Mouse (Mus musculus) midbrain, embryonic 16.5 days (tissue): Measurements from ENCODE around the gene Cacna1d. TPM values are rescaled to one million over a fixed set of nuclear protein-coding genes. Genes with fewer than 3 reads are reported as not detected.
A peak's percentile ranks its signal among the peaks of the same experiment; 100 is the strongest.

Source experiments
- ATAC-seq: fragments of 200-750 bp; cut with Nextera tagmentation; 2 replicates; pipeline ENCODE4 v1.8.0; 2017; ENCODE audit warnings: moderate TSS enrichment
- H3K27ac ChIP-seq: fragments of 300-500 bp; sonication (generic); 2 replicates; pipeline ENCODE4 v1.5.1; 2014; ENCODE audit warnings: mild to moderate bottlenecking, low read length, mixed read lengths
- H3K27me3 ChIP-seq: fragments of 300-500 bp; sonication (generic); 2 replicates; pipeline ENCODE4 v1.6.1; 2014; ENCODE audit warnings: low read depth, low read length, mixed read lengths; ENCODE audit not compliant: control insufficient read depth, insufficient read depth
- H3K36me3 ChIP-seq: fragments of 300-500 bp; sonication (generic); 2 replicates; pipeline ENCODE4 v1.6.1; 2014; ENCODE audit warnings: mild to moderate bottlenecking, low read length, moderate library complexity, mixed read lengths; ENCODE audit not compliant: control insufficient read depth, insufficient read depth
- H3K4me1 ChIP-seq: fragments of 300-500 bp; sonication (generic); 2 replicates; pipeline ENCODE4 v1.6.1; 2014; ENCODE audit warnings: mild to moderate bottlenecking, low read length, mixed read lengths; ENCODE audit not compliant: control insufficient read depth, insufficient read depth
- H3K4me2 ChIP-seq: fragments of 300-500 bp; sonication (generic); 2 replicates; pipeline ENCODE4 v1.6.1; 2014; ENCODE audit warnings: mild to moderate bottlenecking, low read length, mixed read lengths
- H3K4me3 ChIP-seq: fragments of 300-500 bp; sonication (generic); 2 replicates; pipeline ENCODE4 v1.5.1; 2014; ENCODE audit warnings: low read depth, mild to moderate bottlenecking, low read length, moderate library complexity, mixed read lengths
- H3K9ac ChIP-seq: fragments of 300-500 bp; sonication (generic); 2 replicates; pipeline ENCODE4 v1.6.1; 2014; ENCODE audit warnings: low read depth, low read length, mixed read lengths
- H3K9me3 ChIP-seq: fragments of 300-500 bp; sonication (generic); replicated peaks from 2 replicates; pipeline ENCODE4 v1.6.1; 2014; ENCODE audit warnings: mild to moderate bottlenecking, low read length, mixed read lengths; ENCODE audit not compliant: control insufficient read depth, poor library complexity, severe bottlenecking
- WGBS: fragments of 180-500 bp; shearing (Covaris S2); extraction: QIAGEN DNeasy Blood & Tissue Kit; methylation state at CpG from one replicate; pipeline ENCODE4 v1.1.7; 2014; 5-methylcytosine and 5-hydroxymethylcytosine counted together
- polyA plus RNA-seq: library from polyadenylated mRNA; unstranded; fragments of >200 nt; fragmentation: Nextera tagmentation; extraction: Ambion mirVana; gene quantifications from 2 replicates; pipeline ENCODE4 v1.2.1, GENCODE M21; 2015

The Cacna1d gene
- polyA plus RNA-seq, 1 experiment from 2014 or later: 10.5 TPM

GRCm38 (mm10) chr14:30435316-30435715 is 55.9 kb downstream of the Cacna1d start:
- no peak overlapping the region for H3K4me3 ChIP-seq
- WGBS: 89% methylated on average over 5 of the region's 5 CpGs
- no peaks in the 10 kb centered on the region for H3K9me3 ChIP-seq
- no peaks in the 10 kb centered on the region for H3K27me3 ChIP-seq
- no peak for ATAC-seq
- no peak overlapping the region for H3K9ac ChIP-seq
- no peak overlapping the region for H3K4me2 ChIP-seq
- H3K36me3 ChIP-seq: no peaks in the 10 kb centered on the region
- no peaks in the 10 kb centered on the region for H3K4me1 ChIP-seq
- H3K27ac ChIP-seq: no peak overlapping the region

- no peak overlapping the region for H3K27ac ChIP-seq
- H3K9ac ChIP-seq: no peak overlapping the region
- no peaks in the 10 kb centered on the region for H3K9me3 ChIP-seq
- H3K27me3 ChIP-seq: no peaks in the 10 kb centered on the region
- H3K4me1 ChIP-seq: no peaks in the 10 kb centered on the region; the same call in 1 of the 2 replicates
- no peak overlapping the region for H3K4me2 ChIP-seq
- no peak for ATAC-seq
- no peaks in the 10 kb centered on the region for H3K36me3 ChIP-seq
- 49% methylated on average over 5 of the region's 5 CpGs for WGBS
- no peak overlapping the region for H3K4me3 ChIP-seq
These were observed 60.8 kb downstream of the Cacna1d start for GRCm38 (mm10) chr14:30430446-30430845.

GRCm38 (mm10) chr14:30430026-30430425 is 61.2 kb downstream of the Cacna1d start:
- no peak overlapping the region for H3K9ac ChIP-seq
- no peaks in the 10 kb centered on the region; the same call in 1 of the 2 replicates for H3K4me1 ChIP-seq
- no peak for ATAC-seq
- no peak overlapping the region for H3K4me2 ChIP-seq
- no peaks in the 10 kb centered on the region for H3K9me3 ChIP-seq
- H3K36me3 ChIP-seq: no peaks in the 10 kb centered on the region
- no peak overlapping the region for H3K27ac ChIP-seq
- WGBS: 89% methylated on average over 9 of the region's 9 CpGs
- H3K4me3 ChIP-seq: no peak overlapping the region
- no peaks in the 10 kb centered on the region for H3K27me3 ChIP-seq

- H3K27ac ChIP-seq: no peak overlapping the region
- H3K4me2 ChIP-seq: no peak overlapping the region
- no peak overlapping the region for H3K4me3 ChIP-seq
- H3K9ac ChIP-seq: no peak overlapping the region
- no peaks in the 10 kb centered on the region for H3K9me3 ChIP-seq
- no peaks in the 10 kb centered on the region; the same call in 1 of the 2 replicates for H3K4me1 ChIP-seq
- 80% methylated on average over 9 of the region's 9 CpGs for WGBS
- ATAC-seq: no peak
- no peaks in the 10 kb centered on the region for H3K36me3 ChIP-seq
- H3K27me3 ChIP-seq: no peaks in the 10 kb centered on the region
These were observed 61.6 kb downstream of the Cacna1d start for GRCm38 (mm10) chr14:30429606-30430005.

GRCm38 (mm10) chr14:30428757-30429156 is 62.5 kb downstream of the Cacna1d start:
- no peak overlapping the region for H3K27ac ChIP-seq
- no peak overlapping the region for H3K4me3 ChIP-seq
- no peaks in the 10 kb centered on the region for H3K36me3 ChIP-seq
- no peaks in the 10 kb centered on the region; the same call in 1 of the 2 replicates for H3K4me1 ChIP-seq
- no peak for ATAC-seq
- no peaks in the 10 kb centered on the region for H3K27me3 ChIP-seq
- H3K4me2 ChIP-seq: no peak overlapping the region
- H3K9ac ChIP-seq: no peak overlapping the region
- H3K9me3 ChIP-seq: no peaks in the 10 kb centered on the region

GRCm38 (mm10) chr14:30425876-30426275 is 65.4 kb downstream of the Cacna1d start:
- WGBS: 13% methylated on average over 4 of the region's 4 CpGs
- H3K4me3 ChIP-seq: no peak overlapping the region
- H3K9ac ChIP-seq: no peak overlapping the region
- no peaks in the 10 kb centered on the region for H3K9me3 ChIP-seq
- H3K27me3 ChIP-seq: no peaks in the 10 kb centered on the region
- H3K4me2 ChIP-seq: no peak overlapping the region
- ATAC-seq: 0 out of 2 replicates have a peak, but pooled peaks have one; percentile 36
- no peaks in the 10 kb centered on the region; the same call in 1 of the 2 replicates for H3K4me1 ChIP-seq
- H3K36me3 ChIP-seq: no peaks in the 10 kb centered on the region
- H3K27ac ChIP-seq: no peak overlapping the region

GRCm38 (mm10) chr14:30425175-30425574 is 66.1 kb downstream of the Cacna1d start:
- no peak for ATAC-seq

GRCm38 (mm10) chr14:30424638-30425037 is 66.6 kb downstream of the Cacna1d start:
- WGBS: 98% methylated on average over 4 of the region's 4 CpGs
- ATAC-seq: no peak

More at GRCm38 (mm10) chr14:30425175-30425574, 66.1 kb downstream of the Cacna1d start:
- Histone ChIP-seq H3K4me1 (no peaks in the 10 kb centered on the region; the same call in 1 of the 2 replicates), H3K27me3 (no peaks in the 10 kb centered on the region), H3K27ac (no peak overlapping the region), H3K9ac (no peak overlapping the region), H3K9me3 (no peaks in the 10 kb centered on the region), H3K36me3 (no peaks in the 10 kb centered on the region), H3K4me2 (no peak overlapping the region), H3K4me3 (no peak overlapping the region)
- 74% methylated on average over 6 of the region's 6 CpGs for WGBS

GRCm38 (mm10) chr14:30422376-30423140 is 68.7 kb downstream of the Cacna1d start:
- 90% methylated on average over 7 of the region's 7 CpGs for WGBS
- H3K9me3 ChIP-seq: no peaks in the 10 kb centered on the region
- H3K4me1 ChIP-seq: no peaks in the 10 kb centered on the region
- no peaks in the 10 kb centered on the region for H3K36me3 ChIP-seq
- no peak for ATAC-seq
- no peak overlapping the region for H3K9ac ChIP-seq
- no peak overlapping the region for H3K27ac ChIP-seq
- H3K4me2 ChIP-seq: no peak overlapping the region
- no peaks in the 10 kb centered on the region for H3K27me3 ChIP-seq
- H3K4me3 ChIP-seq: no peak overlapping the region

More at GRCm38 (mm10) chr14:30424638-30425037, 66.6 kb downstream of the Cacna1d start:
- no peak overlapping the region for H3K9ac ChIP-seq
- no peaks in the 10 kb centered on the region for H3K9me3 ChIP-seq
- H3K4me1 ChIP-seq: no peaks in the 10 kb centered on the region; the same call in 1 of the 2 replicates
- H3K27me3 ChIP-seq: no peaks in the 10 kb centered on the region
- no peak overlapping the region for H3K4me2 ChIP-seq
- H3K36me3 ChIP-seq: no peaks in the 10 kb centered on the region
- no peak overlapping the region for H3K4me3 ChIP-seq
- H3K27ac ChIP-seq: no peak overlapping the region
